Mouse (Mus musculus) layer of hippocampus, postnatal 25 days (tissue): ENCODE results near the gene Capg. TPM values are rescaled to one million over a fixed set of nuclear protein-coding genes. Genes with fewer than 3 reads are reported as not detected.

Experiments used
- DNase-seq, 2 experiments: peaks; one replicate each; pipeline ENCODE4 v3.0.0; 2022; ENCODE audit warnings: mixed read lengths in 2 of 2, low spot score in 1 of 2; ENCODE audit errors: extremely low spot score in 1 of 2
- total RNA-seq, 2 experiments: library from RNA; stranded (reverse); gene quantifications; 2 replicates each; pipeline ENCODE4 v1.2.3; 2021

Gene Capg
- total RNA-seq, 2 experiments from 2014 or later, result 3.5 to 4.0 TPM

DNA sequence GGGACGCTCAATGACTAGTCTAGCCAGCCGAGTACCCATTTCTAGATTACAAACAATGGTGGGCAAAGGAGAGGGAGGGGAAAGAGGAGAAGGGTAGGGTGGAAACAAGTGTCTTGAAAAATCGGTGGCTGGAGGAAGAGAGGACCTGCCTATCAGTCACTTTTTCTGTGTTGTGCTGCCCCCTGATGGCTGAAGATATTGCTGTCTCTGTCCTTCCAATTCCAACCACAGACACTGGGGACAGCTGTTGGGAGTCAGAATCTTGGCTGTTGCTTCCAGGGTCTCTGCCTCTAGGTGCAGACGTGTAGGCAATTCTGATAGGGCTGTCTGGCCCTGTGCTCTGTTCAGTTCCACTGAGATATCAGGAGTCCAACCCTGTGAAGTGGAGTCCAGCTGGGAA lies 21.9 kb downstream of the Capg start:
- DNase-seq, result peak; percentile 83 to 97

DNA sequence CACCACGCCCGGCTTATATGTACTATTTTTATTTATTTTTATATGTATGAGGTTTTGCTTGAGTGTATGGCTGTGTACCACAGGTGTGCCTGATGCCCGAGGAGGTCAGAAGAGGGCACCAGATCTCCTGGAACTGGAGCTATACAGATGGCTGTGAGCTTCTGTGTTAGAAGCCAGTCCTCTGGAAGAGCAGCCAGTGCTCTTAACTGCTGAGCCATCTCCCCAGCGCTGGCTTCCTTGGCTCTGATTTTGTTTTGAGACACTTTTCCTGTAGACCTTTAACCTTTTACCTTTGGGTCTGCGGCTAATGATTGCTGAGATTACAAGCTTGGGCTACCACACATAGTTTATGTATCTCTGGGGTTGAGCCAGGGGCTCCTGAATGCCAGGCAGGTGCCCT lies 23.3 kb downstream of the Capg start:
- no peak for DNase-seq

DNA sequence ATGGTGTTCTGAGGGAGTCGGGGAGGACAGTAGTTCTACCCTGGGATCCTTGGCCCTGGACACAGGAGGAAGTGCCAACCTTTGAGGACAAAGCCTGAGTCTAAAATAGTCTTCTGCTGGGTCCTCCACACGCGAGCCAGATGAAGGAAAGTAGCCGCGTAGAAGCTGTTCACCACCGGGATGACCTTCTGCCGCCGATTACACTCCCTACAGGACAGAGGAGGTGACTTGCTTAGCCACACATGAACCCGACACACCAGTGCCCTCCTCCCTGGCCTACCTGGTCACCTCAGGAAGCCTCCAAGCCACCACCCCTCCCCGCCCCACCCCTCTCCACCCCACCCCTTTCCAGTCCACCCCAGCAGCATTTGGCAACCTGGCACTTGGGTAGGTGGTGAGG lies 24.5 kb downstream of the Capg start:
- no peak for DNase-seq

DNA sequence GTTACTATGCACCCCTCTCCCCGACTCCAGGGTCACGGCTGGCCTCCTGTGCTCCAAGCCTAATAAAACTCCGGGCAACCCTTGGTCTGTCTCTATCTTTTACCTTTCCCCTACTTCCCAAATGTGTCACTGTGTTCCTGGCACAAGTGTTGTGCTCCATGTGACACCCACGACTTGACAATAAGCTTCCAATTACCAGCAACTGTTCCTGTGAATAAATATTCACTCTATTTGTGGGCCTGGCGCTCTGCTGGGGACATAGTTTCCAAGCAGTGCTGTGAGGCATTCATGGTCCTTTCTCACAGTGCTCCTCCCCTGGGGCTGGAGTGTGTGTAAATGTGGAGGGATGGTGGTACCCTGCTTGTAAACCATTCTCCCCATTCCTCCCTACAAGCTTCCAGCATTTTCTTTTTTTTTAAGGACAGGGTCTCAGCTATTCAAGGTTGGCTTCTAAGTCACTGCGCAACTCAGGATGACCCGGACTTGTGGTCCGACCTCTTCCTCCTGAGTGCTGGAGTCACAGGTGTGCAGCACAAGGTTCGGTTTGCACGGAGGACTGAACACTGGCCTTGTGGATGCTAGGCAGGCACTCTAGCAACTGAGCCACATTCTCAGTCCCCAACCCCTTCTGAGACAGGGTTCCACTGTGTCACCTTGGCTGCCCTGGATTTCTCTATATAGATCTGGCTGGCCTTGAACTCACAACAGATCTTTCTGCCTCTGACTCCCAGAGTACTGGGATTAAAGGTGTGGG lies 26.6 kb downstream of the Capg start:
- no peak for DNase-seq

DNA sequence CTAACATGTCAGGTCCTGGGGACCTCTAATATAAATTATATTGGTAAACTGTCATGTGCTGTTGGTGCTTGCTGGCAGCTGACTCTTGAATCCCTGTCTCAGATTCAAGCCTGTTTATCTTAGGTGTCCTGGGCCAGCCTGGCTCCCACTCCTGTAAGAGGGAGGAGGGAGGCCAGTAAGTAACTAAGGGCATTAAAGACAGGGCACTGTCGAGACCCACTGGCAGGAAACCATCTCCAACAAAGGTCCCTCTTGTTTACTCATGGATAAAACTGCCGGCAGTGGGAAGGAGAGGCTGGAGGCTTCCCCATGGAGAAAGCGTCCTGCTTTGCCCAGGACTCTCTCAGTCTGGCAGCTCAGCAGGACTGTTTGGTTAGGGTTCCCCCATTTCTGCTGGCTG lies 27.6 kb downstream of the Capg start:
- DNase-seq, result no peak

DNA sequence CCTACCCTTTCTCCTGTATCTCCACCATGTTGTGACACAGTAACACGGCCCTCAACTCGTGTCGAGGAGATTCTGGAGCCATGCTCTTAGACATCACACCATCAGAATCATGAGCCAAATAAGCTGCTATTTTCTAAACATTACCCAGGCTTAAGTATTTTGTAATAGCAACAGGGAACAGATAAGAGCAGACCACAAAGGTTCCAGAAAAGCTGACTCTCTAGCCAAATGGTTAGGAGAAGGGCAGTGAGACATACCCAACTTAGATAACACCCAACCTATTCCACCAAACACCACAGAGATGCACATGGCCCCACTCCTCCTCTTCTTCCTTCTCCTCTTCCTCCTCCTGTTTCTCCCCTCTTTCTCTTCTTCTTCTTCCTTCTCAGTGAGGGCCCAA lies 31.9 kb downstream of the Capg start:
- no peak for DNase-seq

DNA sequence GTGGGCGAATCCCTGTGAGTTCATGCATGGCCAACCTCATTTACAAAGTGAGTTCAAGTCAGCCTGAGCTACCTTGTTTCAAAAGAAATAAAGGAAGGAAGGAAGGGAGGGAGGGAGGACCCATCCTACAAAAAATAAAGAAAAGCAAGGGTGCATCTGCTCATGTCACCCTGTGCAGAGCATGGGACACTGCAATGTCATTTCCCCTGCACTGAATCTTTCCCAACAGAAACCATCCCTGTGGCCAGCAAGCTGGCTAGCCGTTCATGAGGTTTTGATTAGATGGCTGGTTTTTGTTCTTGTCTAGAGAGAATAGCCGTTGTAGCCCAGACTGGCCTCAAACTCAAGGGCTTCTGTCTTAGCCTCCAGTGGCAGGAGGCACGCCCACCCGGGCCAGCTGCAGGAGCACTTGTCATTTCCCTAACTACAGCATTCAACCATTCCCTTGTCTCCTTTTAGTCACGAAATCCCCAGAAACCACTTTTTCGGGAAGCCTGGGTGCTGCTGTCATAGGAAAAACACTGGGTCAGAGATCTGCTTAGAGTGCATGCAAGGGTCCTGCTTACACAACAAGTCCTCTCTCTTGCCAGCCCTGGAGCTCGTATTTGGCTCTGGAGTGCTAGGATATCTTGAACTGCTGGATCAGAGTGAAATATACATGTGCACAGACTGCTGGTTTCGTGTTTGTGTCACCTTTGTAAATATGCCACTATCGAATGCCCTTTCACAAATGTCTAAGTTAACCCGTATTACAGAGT lies 37.6 kb downstream of the Capg start:
- no peak for DNase-seq

DNA sequence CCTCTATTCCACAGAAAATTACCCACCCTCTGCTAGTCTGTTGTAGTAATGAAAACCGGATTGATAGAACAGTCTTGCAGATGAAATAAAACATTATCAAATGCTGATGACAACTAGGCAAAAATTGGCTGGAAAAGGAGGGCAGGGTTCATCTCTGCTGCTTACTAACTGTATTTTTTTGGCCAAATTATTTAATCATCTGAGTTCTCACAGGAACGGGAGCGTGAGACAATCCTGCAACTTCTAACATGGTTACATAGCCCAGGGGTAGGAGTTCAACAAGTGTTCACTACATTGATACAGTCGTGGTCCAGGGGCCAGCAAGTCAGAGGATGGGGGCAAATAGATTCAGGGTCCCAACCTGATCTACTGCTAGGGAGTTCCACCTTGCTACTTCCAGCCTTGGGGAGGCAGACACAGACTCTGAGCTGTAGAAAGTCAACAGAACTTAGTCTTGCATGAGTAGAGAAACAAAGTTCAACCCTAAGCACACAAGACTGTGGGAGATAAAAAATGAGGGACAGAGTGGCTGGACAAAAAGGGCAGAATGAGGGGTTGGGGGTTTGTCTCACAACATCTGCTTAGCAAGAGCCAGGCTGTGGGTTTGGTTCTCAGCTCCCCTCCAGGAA lies 39.1 kb downstream of the Capg start:
- no peak for DNase-seq

DNA sequence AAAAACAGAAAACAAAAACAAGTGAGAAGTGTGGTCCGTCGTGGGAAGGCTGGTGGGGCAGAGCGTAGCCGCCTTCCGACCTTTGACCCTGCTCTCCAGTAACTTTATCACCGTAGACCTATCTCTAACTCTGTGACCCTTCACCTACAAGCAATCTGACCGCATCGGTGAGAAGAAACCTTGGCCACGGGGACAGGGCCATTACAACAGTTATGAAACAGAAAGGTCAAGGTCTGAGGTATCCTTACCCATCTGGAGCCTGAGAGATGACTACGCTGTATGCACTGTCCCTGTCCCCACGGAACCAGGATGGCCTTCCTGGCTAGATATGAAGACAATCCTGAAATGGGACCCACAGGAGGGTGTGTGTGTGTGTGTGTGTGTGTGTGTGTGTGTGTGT lies 40.0 kb downstream of the Capg start:
- DNase-seq, result no peak

DNA sequence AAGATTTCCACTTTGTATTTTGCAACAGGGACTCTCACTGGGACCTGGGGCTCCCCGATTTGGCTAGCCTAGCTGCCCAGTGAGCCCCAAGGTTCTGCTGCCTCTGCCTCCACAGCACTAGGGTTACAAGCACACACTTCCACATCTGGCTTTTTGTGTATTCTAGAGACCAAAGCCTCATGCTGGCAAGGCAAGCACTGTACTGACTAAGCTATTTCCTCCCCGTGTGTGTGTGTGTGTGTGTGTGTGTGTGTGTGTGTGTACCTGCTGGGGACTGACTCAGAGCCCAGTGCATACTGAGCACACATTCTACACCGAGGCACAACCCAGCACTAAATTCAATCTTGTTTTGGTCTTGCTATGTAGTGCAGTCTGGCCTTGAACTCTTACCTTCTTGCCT lies 42.5 kb downstream of the Capg start:
- no peak for DNase-seq

DNA sequence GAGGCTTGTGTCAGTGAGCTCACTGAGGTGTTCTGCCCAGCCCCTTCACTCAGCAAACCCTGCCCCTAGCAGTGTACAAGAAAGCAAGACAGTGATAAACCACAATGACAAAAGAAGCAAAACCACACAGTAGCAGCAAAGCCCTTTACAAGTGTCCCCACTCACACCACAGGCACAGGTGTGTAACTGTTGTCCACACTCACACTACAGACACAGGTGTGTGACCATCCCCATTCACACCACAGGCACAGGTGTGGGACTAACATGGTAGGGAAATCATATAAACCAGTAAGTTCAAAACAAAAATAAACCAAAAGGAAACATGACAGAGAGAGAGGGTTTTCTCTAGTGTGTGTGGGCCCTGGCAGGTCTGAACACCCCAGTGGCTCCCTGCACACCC lies 44.1 kb downstream of the Capg start:
- DNase-seq, result no peak

DNA sequence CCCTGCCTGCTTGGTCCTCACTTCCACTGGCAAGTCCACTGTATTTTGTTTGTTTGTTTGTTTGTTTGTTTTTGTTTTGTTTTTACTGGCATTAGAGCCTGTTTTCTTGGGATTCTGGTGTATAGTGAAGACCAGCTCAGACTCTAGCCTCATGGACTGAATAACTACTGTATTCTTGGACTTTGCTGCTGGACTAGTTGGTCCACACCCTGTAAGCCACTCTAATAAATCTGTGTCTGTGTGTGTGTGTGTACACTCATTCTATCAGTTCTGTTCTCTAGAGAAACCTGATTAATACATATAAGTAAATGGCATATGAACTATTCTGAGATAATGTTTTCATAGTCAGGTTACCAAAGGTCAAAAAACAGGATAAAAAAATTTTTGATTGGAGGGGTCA lies 45.9 kb downstream of the Capg start:
- no peak for DNase-seq

DNA sequence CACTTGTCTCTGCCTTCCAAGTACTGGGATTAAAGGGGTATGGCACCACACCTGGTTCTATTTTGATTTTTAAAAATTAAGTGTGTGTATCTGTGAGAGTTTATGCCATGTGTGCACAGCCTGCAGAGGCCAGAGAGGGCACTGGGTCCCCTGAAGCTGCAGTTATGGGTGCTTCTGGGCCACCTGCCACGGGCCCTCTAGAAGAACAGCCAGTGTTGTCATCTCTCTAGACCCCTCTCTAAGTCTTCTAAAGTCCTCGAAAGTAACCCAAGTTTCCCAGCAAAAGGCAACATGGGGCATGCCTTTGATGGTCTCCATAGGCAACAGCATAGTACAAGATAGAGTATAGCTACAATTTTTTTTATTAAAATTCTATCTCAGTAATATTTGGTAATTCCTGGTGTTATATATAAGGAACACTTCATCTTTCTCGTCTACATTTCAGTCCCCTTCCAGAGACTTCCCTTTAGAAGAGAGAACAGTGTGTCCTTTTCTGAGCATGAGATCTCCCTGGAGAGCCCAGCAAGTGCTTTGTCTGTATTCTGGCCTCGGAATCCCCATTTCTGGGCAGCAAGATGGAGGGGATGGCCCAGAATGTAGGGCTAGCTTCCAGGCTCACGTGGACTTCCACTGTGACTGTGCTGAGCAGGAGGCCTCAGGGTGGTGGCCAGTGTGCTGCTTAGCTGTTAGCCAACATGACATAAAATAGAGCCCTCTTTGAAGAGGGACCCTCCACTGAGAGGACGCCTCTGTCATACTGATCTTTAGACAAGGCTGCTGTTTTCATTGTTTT lies 49.0 kb downstream of the Capg start:
- no peak for DNase-seq

DNA sequence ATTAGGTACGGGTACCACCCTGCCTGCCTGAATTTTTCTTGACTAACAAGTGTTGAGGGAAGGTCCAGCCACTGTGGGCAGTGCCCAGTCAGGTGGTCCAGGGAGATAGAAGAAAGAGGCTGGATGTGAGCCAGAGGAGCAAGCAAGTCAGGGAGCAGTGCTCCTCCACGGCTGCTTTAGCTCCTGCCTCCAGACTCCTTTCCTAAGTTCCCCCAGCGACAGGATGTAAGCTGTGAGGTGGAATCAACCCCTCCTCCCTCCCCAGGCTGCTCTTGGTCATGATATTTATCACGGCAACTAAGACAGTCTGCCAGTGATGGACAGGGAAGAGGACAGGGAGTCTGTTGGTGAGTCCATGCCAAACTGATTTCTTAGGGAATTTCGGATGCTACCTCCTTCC lies 49.7 kb downstream of the Capg start:
- DNase-seq, result no peak

DNA sequence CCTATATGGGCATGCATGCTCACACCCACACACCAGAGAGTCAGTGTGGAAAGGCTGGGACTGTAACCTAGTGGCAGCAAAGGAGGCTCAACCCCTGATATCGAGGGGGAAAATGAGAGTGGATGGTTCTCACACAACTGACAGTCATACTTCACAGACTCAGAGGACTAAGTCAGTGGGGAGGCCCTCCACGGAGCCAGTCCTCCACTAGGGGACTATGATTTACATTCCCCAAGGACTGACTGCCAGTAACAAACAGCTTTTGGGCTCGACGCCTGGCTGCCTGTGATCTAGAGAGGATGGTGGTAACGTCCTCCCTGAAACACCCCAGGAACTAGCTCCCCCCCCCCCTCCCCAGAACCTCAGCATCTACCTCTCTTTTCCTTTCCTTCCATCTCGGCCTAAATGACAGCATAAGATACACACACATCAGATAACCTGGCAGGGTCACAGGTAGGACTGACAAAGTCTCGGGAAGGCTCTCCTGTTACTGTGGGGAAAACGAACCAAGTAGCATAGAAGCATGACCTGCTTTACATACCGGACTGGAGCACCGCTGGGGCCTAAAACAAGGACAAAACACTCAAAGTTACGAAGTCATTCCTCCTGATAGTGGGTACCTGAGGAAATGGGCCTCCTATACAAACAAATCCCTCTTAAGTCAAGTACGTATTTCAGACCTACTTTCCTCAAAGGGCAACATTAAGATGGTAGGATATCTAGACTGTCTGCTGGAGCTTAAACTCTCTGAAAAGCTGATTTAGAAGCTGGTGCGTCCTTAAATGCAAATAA lies 53.1 kb downstream of the Capg start:
- no peak for DNase-seq

DNA sequence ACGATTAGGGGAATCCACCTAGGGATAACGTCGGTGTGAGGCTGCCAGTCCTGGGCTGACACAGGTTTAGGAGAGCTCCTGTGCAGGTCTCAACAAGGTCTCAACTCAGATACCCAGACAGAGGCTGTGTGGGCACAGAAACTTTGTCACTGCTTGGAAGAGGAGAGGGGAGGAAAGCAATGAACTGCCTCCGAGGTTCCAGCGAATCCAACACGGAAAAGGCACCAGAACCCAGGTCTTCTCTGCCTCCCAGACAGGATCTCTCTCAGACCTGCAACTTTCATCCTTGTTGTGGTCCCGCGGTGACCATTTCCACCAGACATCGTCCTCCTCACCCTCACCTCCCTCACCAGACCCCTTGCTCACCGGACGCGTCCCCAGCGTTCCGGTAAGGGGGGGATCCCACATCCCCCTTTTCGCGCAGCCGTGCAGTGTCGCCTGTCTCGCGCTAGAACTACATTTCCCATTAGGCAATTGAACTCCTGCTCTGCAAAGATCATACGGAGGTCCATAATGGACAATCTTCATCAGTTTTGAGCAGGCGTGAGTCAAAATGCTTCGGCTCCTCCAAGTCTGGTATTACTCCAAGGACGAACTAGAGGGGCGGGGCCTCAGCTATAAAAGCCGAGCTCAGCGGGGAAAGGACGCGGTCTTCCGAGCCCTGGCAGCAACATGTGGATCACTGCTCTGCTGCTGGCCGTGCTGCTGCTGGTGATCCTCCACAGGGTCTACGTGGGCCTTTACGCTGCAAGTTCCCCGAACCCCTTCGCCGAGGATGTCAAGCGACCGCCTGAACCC lies 54.0 kb downstream of the Capg start, which contains the start of the genes Elmod3 and Retsat:
TSS of gene Elmod3 (minus strand) at position 458 of the 798 bp plus-strand sequence.
TSS of gene Retsat (plus strand) at position 520 of the 798 bp plus-strand sequence.
- peak; percentile 73 to 75 for DNase-seq

DNA sequence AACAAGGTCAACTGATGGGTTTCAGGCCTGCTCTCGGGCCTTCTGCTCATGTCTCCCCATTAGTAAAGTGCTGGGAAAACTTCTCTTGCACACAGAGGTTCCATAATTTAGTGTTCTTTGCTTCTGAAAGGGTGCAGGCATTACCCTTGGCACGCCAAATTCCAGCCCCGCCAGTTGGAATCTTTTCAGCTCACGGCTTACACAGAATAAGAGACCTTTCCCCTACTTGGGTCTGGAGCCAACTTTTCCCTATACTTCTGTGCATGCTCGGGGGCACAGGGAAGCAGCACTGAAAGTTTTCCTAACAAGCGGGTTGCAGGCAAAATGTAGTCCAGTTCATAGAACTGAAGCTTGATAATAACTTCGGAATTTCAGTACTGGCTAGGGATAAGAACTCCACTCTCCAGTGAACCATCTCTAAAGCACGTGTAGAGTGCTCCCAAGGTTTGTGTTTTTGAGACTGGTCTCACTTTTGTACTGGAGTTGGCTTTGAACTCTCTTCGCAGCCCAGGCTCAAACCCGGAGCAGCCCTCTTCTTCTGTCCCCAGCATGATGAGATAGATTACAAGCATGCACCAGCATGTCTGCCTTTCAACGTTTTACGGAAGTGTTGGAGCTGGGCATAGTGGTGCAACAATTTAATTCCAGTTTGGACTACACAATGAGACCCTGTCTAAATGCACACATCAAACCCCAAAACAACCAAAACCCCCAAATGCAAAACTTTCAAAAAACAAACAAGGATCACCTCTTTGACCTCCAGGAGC lies 54.8 kb downstream of the Capg start:
- no peak for DNase-seq

DNA sequence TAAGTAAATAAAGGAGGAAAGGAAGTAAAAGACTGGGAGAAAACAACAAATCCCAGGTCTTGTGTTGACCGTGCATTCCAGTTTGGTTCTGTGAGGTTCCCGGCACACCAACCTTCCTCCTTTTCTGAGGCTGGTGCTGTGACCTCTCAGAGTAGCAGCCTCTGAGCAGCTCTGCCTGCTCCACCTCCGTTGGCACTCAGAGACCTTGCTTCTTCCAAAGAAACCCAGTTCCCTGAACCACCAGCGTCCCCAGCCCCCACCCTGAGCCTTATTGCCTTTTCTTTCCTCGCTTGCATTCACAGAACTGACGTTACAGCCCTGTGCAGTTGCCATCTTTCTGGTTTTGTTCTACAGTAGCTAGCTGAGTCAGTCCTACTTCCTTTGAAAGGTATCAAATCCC lies 56.0 kb downstream of the Capg start:
- DNase-seq, result no peak
